Mouse (Mus musculus): Measurements from ENCODE around the gene Zfp831. TPM values are rescaled to one million over a fixed set of nuclear protein-coding genes. Genes with fewer than 3 reads are reported as not detected.

Gene Zfp831
- polyA plus RNA-seq, 1 experiment from 2014 or later = 0.04 TPM

GRCm38 (mm10) chr2:174655341-174655740 lies 12.0 kb downstream of the Zfp831 start:
- H3K4me2 ChIP-seq = no peak overlapping the region
- no peaks in the 10 kb centered on the region for H3K27me3 ChIP-seq (replicated peaks)
- no peaks in the 10 kb centered on the region for H3K4me1 ChIP-seq
- H3K27ac ChIP-seq = no peak overlapping the region
- no peaks in the 10 kb centered on the region for H3K36me3 ChIP-seq
- no peak overlapping the region for H3K4me3 ChIP-seq (replicated peaks)
- no peaks in the 10 kb centered on the region for H3K9me3 ChIP-seq
- 71% methylated on average over 5 of the region's 5 CpGs for WGBS
- ATAC-seq (ENCODE audit: insufficient read depth, low FRiP score, low read depth) = no peak
- H3K9ac ChIP-seq = no peak overlapping the region

- no peaks in the 10 kb centered on the region for H3K36me3 ChIP-seq
- 0 out of 2 replicates have a peak, but pooled peaks cover 2% of the 10 kb centered on the region for H3K4me1 ChIP-seq
- 73% methylated on average over 8 of the region's 8 CpGs for WGBS
- H3K4me3 ChIP-seq (replicated peaks) = no peak overlapping the region
- H3K27me3 ChIP-seq (replicated peaks) = no peaks in the 10 kb centered on the region
- H3K4me2 ChIP-seq = no peak overlapping the region
- H3K9ac ChIP-seq = no peak overlapping the region
- no peak for ATAC-seq (ENCODE audit: insufficient read depth, low FRiP score, low read depth)
- H3K9me3 ChIP-seq = no peaks in the 10 kb centered on the region
- H3K27ac ChIP-seq = no peak overlapping the region
These were observed 15.0 kb downstream of the Zfp831 start for GRCm38 (mm10) chr2:174658229-174658844.

- Histone ChIP-seq H3K36me3 (no peaks in the 10 kb centered on the region), H3K4me1 (0 out of 2 replicates have a peak, but pooled peaks cover 2% of the 10 kb centered on the region), H3K9ac (no peak overlapping the region), H3K27ac (no peak overlapping the region), H3K4me3 (replicated peaks) (no peak overlapping the region), H3K27me3 (replicated peaks) (no peaks in the 10 kb centered on the region), H3K4me2 (no peak overlapping the region), H3K9me3 (no peaks in the 10 kb centered on the region)
- no peak for ATAC-seq (ENCODE audit: insufficient read depth, low FRiP score, low read depth)
- WGBS = 73% methylated on average over 4 of the region's 4 CpGs
These were observed 16.5 kb downstream of the Zfp831 start for GRCm38 (mm10) chr2:174659874-174660273.

DNA sequence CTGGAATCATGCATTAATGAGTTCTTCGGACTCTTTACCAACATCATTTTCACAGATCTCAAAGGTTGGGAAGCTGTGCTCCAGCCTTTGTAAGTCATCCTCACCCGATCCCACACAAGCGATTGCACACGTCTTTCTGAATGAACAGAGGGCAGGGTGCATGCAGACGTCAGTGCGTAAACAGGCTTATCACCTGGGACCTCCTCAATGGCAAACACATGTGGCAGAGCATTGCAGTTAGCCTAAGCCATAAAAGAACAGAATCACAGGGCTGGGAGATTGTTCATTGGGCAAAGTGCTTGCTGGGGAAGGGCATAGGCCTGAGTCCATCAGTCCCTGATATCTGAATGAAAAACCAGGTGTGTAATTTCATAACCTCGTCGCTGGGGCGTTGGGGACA lies 17.0 kb downstream of the Zfp831 start:
- Histone ChIP-seq H3K4me2 (no peak overlapping the region), H3K4me3 (replicated peaks) (no peak overlapping the region), H3K27me3 (replicated peaks) (no peaks in the 10 kb centered on the region), H3K9me3 (no peaks in the 10 kb centered on the region), H3K27ac (no peak overlapping the region), H3K36me3 (no peaks in the 10 kb centered on the region), H3K9ac (no peak overlapping the region), H3K4me1 (0 out of 2 replicates have a peak, but pooled peaks cover 2% of the 10 kb centered on the region)
- 61% methylated on average over 9 of the region's 9 CpGs for WGBS
- ATAC-seq (ENCODE audit: insufficient read depth, low FRiP score, low read depth) = peak; percentile 88

DNA sequence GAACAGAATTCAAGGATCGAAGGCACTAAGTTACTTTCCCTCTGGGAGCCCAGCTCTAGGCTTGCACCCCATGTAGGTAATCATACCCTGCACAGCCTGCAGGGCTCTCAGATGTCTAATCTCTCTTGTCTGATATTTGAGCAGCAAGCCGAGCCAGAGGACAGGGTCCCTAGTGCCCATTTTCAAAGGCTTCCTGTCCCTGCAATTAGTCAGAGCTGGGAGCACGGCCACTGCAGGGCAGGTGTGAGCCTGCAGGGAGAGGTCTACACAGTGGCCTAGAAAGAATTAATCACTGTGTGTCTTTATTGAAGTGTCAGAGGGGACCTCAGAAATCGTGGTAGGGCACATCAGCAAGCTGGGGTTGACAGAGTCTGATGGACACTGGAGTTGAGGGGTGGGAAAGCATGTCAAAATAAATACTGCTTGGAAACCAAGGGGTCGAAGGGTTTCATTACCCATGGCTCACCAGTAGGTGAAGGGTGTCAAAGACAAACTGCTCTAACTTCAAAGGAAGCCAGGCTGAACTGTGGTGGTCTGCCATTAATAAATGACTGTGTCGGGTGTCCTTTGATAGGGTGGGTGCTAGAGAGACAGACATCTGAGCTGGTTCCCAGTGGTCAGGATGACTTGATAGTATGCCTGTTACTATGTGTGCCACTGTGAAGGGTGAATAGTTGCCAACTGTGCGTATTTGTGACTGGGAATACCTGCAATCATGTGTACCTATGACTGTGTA lies 18.3 kb downstream of the Zfp831 start:
- no peaks in the 10 kb centered on the region for H3K9me3 ChIP-seq
- no peaks in the 10 kb centered on the region for H3K36me3 ChIP-seq
- 38% methylated on average over 7 of the region's 7 CpGs for WGBS
- H3K9ac ChIP-seq = no peak overlapping the region
- no peak overlapping the region for H3K4me3 ChIP-seq (replicated peaks)
- 0 out of 2 replicates have a peak, but pooled peaks cover 2% of the 10 kb centered on the region for H3K4me1 ChIP-seq
- no peak for ATAC-seq (ENCODE audit: insufficient read depth, low FRiP score, low read depth)
- no peak overlapping the region for H3K4me2 ChIP-seq
- no peaks in the 10 kb centered on the region for H3K27me3 ChIP-seq (replicated peaks)
- no peak overlapping the region for H3K27ac ChIP-seq

DNA sequence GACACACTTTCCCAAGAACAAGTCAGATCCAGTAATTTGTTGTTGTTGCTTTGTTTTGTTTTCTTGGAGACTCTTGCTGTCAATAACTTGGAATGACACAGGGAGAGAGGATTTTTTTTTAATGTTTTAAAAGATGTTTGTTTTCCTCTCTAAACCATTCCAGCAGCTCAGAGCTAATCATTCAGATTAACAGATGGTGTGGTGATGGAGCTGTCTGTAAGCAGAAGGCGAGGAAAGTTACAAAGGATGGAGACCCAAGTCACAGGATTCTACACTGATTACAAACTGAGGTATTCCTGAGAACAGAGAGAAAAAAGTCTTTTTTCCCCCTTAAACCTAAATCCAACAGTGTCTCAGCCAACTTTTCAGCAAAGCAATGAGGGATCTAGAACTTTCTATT lies 19.3 kb downstream of the Zfp831 start:
- Histone ChIP-seq H3K9ac (no peak overlapping the region), H3K9me3 (no peaks in the 10 kb centered on the region), H3K27me3 (replicated peaks) (no peaks in the 10 kb centered on the region), H3K27ac (no peak overlapping the region), H3K4me2 (no peak overlapping the region), H3K36me3 (no peaks in the 10 kb centered on the region), H3K4me1 (0 out of 2 replicates have a peak, but pooled peaks cover 2% of the 10 kb centered on the region), H3K4me3 (replicated peaks) (no peak overlapping the region)
- ATAC-seq (ENCODE audit: insufficient read depth, low FRiP score, low read depth) = no peak
- WGBS = 79% methylated on average over 1 of the region's 1 CpGs

- H3K9me3 ChIP-seq = no peaks in the 10 kb centered on the region
- H3K9ac ChIP-seq = no peak overlapping the region
- 0 out of 2 replicates have a peak, but pooled peaks cover 2% of the 10 kb centered on the region for H3K4me1 ChIP-seq
- H3K27me3 ChIP-seq (replicated peaks) = no peaks in the 10 kb centered on the region
- H3K4me3 ChIP-seq (replicated peaks) = no peak overlapping the region
- H3K36me3 ChIP-seq = no peaks in the 10 kb centered on the region
- 34% methylated on average over 5 of the region's 5 CpGs for WGBS
- H3K4me2 ChIP-seq = no peak overlapping the region
- H3K27ac ChIP-seq = no peak overlapping the region
- ATAC-seq (ENCODE audit: insufficient read depth, low FRiP score, low read depth) = no peak
These were observed 22.1 kb downstream of the Zfp831 start for GRCm38 (mm10) chr2:174665404-174665803.

GRCm38 (mm10) chr2:174668806-174669205 lies 25.5 kb downstream of the Zfp831 start:
- no peak overlapping the region for H3K9ac ChIP-seq
- H3K36me3 ChIP-seq = no peaks in the 10 kb centered on the region
- no peaks in the 10 kb centered on the region for H3K27me3 ChIP-seq (replicated peaks)
- H3K9me3 ChIP-seq = no peaks in the 10 kb centered on the region
- no peak overlapping the region for H3K4me2 ChIP-seq
- 58% methylated on average over 3 of the region's 3 CpGs for WGBS
- H3K27ac ChIP-seq = no peak overlapping the region
- H3K4me1 ChIP-seq = no peaks in the 10 kb centered on the region; the same call in 1 of the 2 replicates
- no peak for ATAC-seq (ENCODE audit: insufficient read depth, low FRiP score, low read depth)
- H3K4me3 ChIP-seq (replicated peaks) = no peak overlapping the region

GRCm38 (mm10) chr2:174672506-174673190 lies 29.3 kb downstream of the Zfp831 start:
- Histone ChIP-seq H3K9ac (no peak overlapping the region), H3K27me3 (replicated peaks) (no peaks in the 10 kb centered on the region), H3K4me1 (peaks cover 5% of the 10 kb centered on the region; the same call in 1 of the 2 replicates), H3K36me3 (no peaks in the 10 kb centered on the region), H3K9me3 (no peaks in the 10 kb centered on the region), H3K4me2 (peak overlapping the region; percentile 92), H3K4me3 (replicated peaks) (peak overlapping the region; percentile 46), H3K27ac (no peak overlapping the region)
- 30% methylated on average over 11 of the region's 11 CpGs for WGBS
- ATAC-seq (ENCODE audit: insufficient read depth, low FRiP score, low read depth) = no peak

GRCm38 (mm10) chr2:174673592-174674286 lies 30.4 kb downstream of the Zfp831 start:
- peak overlapping the region; percentile 92 for H3K4me2 ChIP-seq
- under 1% methylated on average over 25 of the region's 25 CpGs for WGBS
- no peaks in the 10 kb centered on the region for H3K27me3 ChIP-seq (replicated peaks)
- H3K9ac ChIP-seq = peak overlapping the region; percentile 17
- ATAC-seq (ENCODE audit: insufficient read depth, low FRiP score, low read depth) = peak; percentile 64; the same call in 1 of the 2 replicates
- H3K27ac ChIP-seq = peak overlapping the region; percentile 42; the same call in 1 of the 2 replicates
- H3K4me3 ChIP-seq (replicated peaks) = peak overlapping the region; percentile 46
- no peaks in the 10 kb centered on the region for H3K9me3 ChIP-seq
- peaks cover 5% of the 10 kb centered on the region; the same call in 1 of the 2 replicates for H3K4me1 ChIP-seq
- H3K36me3 ChIP-seq = no peaks in the 10 kb centered on the region

GRCm38 (mm10) chr2:174674287-174675045 lies 31.1 kb downstream of the Zfp831 start:
- H3K9ac ChIP-seq = peak overlapping the region; percentile 17; the same call in 1 of the 2 replicates
- peak; percentile 15; the same call in 1 of the 2 replicates for ATAC-seq (ENCODE audit: insufficient read depth, low FRiP score, low read depth)
- WGBS = 3% methylated on average over 16 of the region's 16 CpGs

More at GRCm38 (mm10) chr2:174674287-174675045, 31.1 kb downstream of the Zfp831 start:
- H3K27me3 ChIP-seq (replicated peaks) = no peaks in the 10 kb centered on the region
- H3K9me3 ChIP-seq = no peaks in the 10 kb centered on the region
- peak overlapping the region; percentile 46 for H3K4me3 ChIP-seq (replicated peaks)
- H3K36me3 ChIP-seq = no peaks in the 10 kb centered on the region
- H3K4me2 ChIP-seq = peak overlapping the region; percentile 92
- H3K27ac ChIP-seq = peak overlapping the region; percentile 31; the same call in 1 of the 2 replicates
- peaks cover 5% of the 10 kb centered on the region; the same call in 1 of the 2 replicates for H3K4me1 ChIP-seq
